Mouse (Mus musculus) kidney, adult 2 months (tissue): ENCODE results near the gene Vsig8.

Experiments used
- CTCF ChIP-seq: fragments of 200-500 bp; conservative IDR thresholded peaks from 2 replicates; pipeline ENCODE4 v1.5.1; 2011; ENCODE audit warnings: low read depth, mild to moderate bottlenecking, control low read depth, low read length, moderate library complexity, mixed read lengths; ENCODE audit not compliant: insufficient read depth, insufficient read length
- POLR2A ChIP-seq: fragments of 200-500 bp; IDR thresholded peaks from one replicate; pipeline ENCODE4 v1.6.1; 2011; ENCODE audit warnings: low read depth, low read length, control low read depth

DNA sequence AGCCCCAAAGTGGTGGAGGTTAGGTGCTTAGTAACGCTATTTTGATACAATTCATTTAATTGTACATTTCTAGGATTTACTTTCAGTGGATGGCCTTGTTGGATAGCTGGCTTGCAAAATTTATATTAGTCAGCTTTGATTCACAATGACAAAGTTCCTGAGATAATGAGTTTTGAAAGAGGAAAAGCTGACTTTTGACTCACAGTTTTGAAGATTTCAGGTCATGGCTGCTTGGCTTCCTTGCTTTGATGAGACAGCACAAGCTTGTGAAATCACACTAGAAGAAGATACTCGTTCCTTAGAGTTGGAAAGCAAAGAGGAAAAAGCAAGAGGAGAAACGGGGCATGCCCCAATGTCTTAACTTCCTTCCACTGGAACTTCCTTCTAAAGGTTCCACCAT lies 10.4 kb downstream of the Vsig8 start:
- TF ChIP-seq CTCF (no peak), POLR2A (no peak)
